Mouse (Mus musculus) forebrain, postnatal 0 days (tissue): ENCODE measurements around the gene Lrrtm3. TPM values are rescaled to one million over a fixed set of nuclear protein-coding genes. Genes with fewer than 3 reads are reported as not detected.

Experiments
- ATAC-seq: fragments of 200-750 bp; cut with Nextera tagmentation; 2 replicates; pipeline ENCODE4 v1.8.0; 2017; ENCODE audit warnings: mild to moderate bottlenecking, moderate library complexity
- DNase-seq: peaks from one replicate; pipeline ENCODE4 v3.0.0-alpha.2; 2015
- H3K27ac ChIP-seq: fragments of 300-500 bp; sonication (generic); 2 replicates; pipeline ENCODE4 v1.5.1; 2014; ENCODE audit warnings: low read depth, mild to moderate bottlenecking, antibody characterized with exemption, low read length, moderate library complexity, mixed read lengths
- H3K27me3 ChIP-seq: fragments of 300-500 bp; sonication (generic); 2 replicates; pipeline ENCODE4 v1.6.1; 2014; ENCODE audit warnings: mild to moderate bottlenecking, low read length, mixed read lengths; ENCODE audit not compliant: insufficient read depth
- H3K36me3 ChIP-seq: fragments of 300-500 bp; sonication (generic); 2 replicates; pipeline ENCODE4 v1.6.1; 2014; ENCODE audit warnings: mild to moderate bottlenecking, moderate library complexity; ENCODE audit not compliant: insufficient read depth
- H3K4me1 ChIP-seq: fragments of 300-500 bp; sonication (generic); 2 replicates; pipeline ENCODE4 v1.6.1; 2014; ENCODE audit warnings: antibody characterized with exemption; ENCODE audit not compliant: insufficient read depth
- H3K4me2 ChIP-seq: fragments of 300-500 bp; sonication (generic); 2 replicates; pipeline ENCODE4 v1.6.1; 2014; ENCODE audit warnings: low read depth, mild to moderate bottlenecking, moderate library complexity
- H3K4me3 ChIP-seq: fragments of 300-500 bp; sonication (generic); 2 replicates; pipeline ENCODE4 v1.5.1; 2014; ENCODE audit warnings: low read depth, low read length, mixed read lengths
- H3K9ac ChIP-seq: fragments of 300-500 bp; sonication (generic); 2 replicates; pipeline ENCODE4 v1.6.1; 2014; ENCODE audit warnings: mild to moderate bottlenecking
- H3K9me3 ChIP-seq: fragments of 300-500 bp; sonication (generic); 2 replicates; pipeline ENCODE4 v1.6.1; 2016; ENCODE audit warnings: low read length
- CTCF ChIP-seq: sonication (generic); IDR thresholded peaks from 2 replicates; pipeline ENCODE4 v1.5.1; 2016; ENCODE audit warnings: antibody characterized with exemption, control low read depth, low read depth
- WGBS: fragments of 180-500 bp; shearing (Covaris S2); extraction: QIAGEN DNeasy Blood & Tissue Kit; methylation state at CpG from one replicate; pipeline ENCODE4 v1.1.7; 2014; 5-methylcytosine and 5-hydroxymethylcytosine counted together
- polyA plus RNA-seq: library from polyadenylated mRNA; unstranded; fragments of >200 nt; fragmentation: Nextera tagmentation; extraction: Ambion mirVana; gene quantifications from 2 replicates; pipeline ENCODE4 v1.2.1, GENCODE M21; 2015
- total RNA-seq: library from RNA; depleted of rRNA; stranded (reverse); fragments of >200 nt; gene quantifications from 2 replicates; pipeline ENCODE4 v1.2.3, GENCODE M21; 2014

Gene Lrrtm3
- total and polyA plus RNA-seq, 2 experiments from 2014 or later: 25.8 to 26.0 TPM

GRCm38 (mm10) chr10:64041892-64042291 lies 48.2 kb downstream of the Lrrtm3 start:
- Histone ChIP-seq H3K4me2 (no peak overlapping the region), H3K9me3 (no peaks in the 10 kb centered on the region), H3K4me3 (no peak overlapping the region), H3K27me3 (no peaks in the 10 kb centered on the region), H3K4me1 (no peaks in the 10 kb centered on the region), H3K36me3 (no peaks in the 10 kb centered on the region), H3K9ac (no peak overlapping the region), H3K27ac (no peak overlapping the region)
- DNase-seq (no peak), ATAC-seq (no peak)
- TF ChIP-seq CTCF: no peak
- 65% methylated on average over 11 of the region's 11 CpGs for WGBS

GRCm38 (mm10) chr10:64041218-64041617 lies 48.9 kb downstream of the Lrrtm3 start:
- DNase-seq: no peak
- Histone ChIP-seq H3K9me3 (no peaks in the 10 kb centered on the region), H3K36me3 (no peaks in the 10 kb centered on the region), H3K4me1 (no peaks in the 10 kb centered on the region), H3K4me3 (no peak overlapping the region), H3K27me3 (no peaks in the 10 kb centered on the region), H3K4me2 (no peak overlapping the region), H3K27ac (no peak overlapping the region), H3K9ac (no peak overlapping the region)
- TF ChIP-seq CTCF: no peak
- no peak for ATAC-seq
- WGBS: 62% methylated on average over 7 of the region's 7 CpGs

- Histone ChIP-seq H3K4me1 (no peaks in the 10 kb centered on the region), H3K27me3 (no peaks in the 10 kb centered on the region), H3K9ac (no peak overlapping the region), H3K27ac (no peak overlapping the region), H3K36me3 (no peaks in the 10 kb centered on the region), H3K4me2 (no peak overlapping the region), H3K9me3 (no peaks in the 10 kb centered on the region), H3K4me3 (no peak overlapping the region)
- ATAC-seq: peak; percentile 78
- WGBS: 65% methylated on average over 17 of the region's 17 CpGs
- peak; percentile 19 for DNase-seq
- TF ChIP-seq CTCF: no peak
These were observed 50.1 kb downstream of the Lrrtm3 start for GRCm38 (mm10) chr10:64039760-64040535.

- Histone ChIP-seq H3K4me2 (no peak overlapping the region), H3K27me3 (no peaks in the 10 kb centered on the region), H3K27ac (no peak overlapping the region), H3K9ac (no peak overlapping the region), H3K4me3 (no peak overlapping the region), H3K4me1 (no peaks in the 10 kb centered on the region), H3K36me3 (no peaks in the 10 kb centered on the region), H3K9me3 (no peaks in the 10 kb centered on the region)
- DNase-seq (no peak), ATAC-seq (no peak)
- TF ChIP-seq CTCF: no peak
These were observed 59.2 kb downstream of the Lrrtm3 start for GRCm38 (mm10) chr10:64030901-64031300.

GRCm38 (mm10) chr10:64023340-64023739 lies 66.7 kb downstream of the Lrrtm3 start:
- DNase-seq: peak; percentile 19
- Histone ChIP-seq H3K9me3 (no peaks in the 10 kb centered on the region), H3K27me3 (no peaks in the 10 kb centered on the region), H3K4me3 (no peak overlapping the region), H3K9ac (no peak overlapping the region), H3K27ac (no peak overlapping the region), H3K4me2 (no peak overlapping the region), H3K36me3 (no peaks in the 10 kb centered on the region), H3K4me1 (no peaks in the 10 kb centered on the region)
- peak; percentile 77 for ATAC-seq
- no peak for TF ChIP-seq CTCF
- WGBS: 60% methylated on average over 6 of the region's 6 CpGs

- no peaks in the 10 kb centered on the region for H3K9me3 ChIP-seq
- H3K36me3 ChIP-seq: no peaks in the 10 kb centered on the region
- H3K27ac ChIP-seq: no peak overlapping the region
- 74% methylated on average over 1 of the region's 1 CpGs for WGBS
- H3K27me3 ChIP-seq: no peaks in the 10 kb centered on the region
- TF ChIP-seq CTCF: no peak
- H3K9ac ChIP-seq: no peak overlapping the region
- ATAC-seq: no peak
- DNase-seq: no peak
- H3K4me1 ChIP-seq: no peaks in the 10 kb centered on the region
- H3K4me3 ChIP-seq: no peak overlapping the region
- no peak overlapping the region for H3K4me2 ChIP-seq
These were observed 69.7 kb downstream of the Lrrtm3 start for GRCm38 (mm10) chr10:64020347-64020746.

GRCm38 (mm10) chr10:64001996-64002395 lies 88.1 kb downstream of the Lrrtm3 start:
- 68% methylated on average over 9 of the region's 9 CpGs for WGBS
- Histone ChIP-seq H3K4me2 (no peak overlapping the region), H3K27me3 (no peaks in the 10 kb centered on the region), H3K27ac (no peak overlapping the region), H3K4me1 (no peaks in the 10 kb centered on the region), H3K36me3 (no peaks in the 10 kb centered on the region), H3K9ac (no peak overlapping the region), H3K9me3 (no peaks in the 10 kb centered on the region), H3K4me3 (no peak overlapping the region)
- DNase-seq (no peak), ATAC-seq (no peak)
- no peak for TF ChIP-seq CTCF
